Mouse (Mus musculus): ENCODE measurements around the gene Cmtr2. TPM values are rescaled to one million over a fixed set of nuclear protein-coding genes. Genes with fewer than 3 reads are reported as not detected.

Gene Cmtr2
- 1 to 10 TPM; 6.1 to 6.7 TPM for total RNA-seq (2021)
- long read RNA-seq, partial matches to known transcripts: 0 of 1 reads
- long read RNA-seq, other reads (novel, unspliced or antisense): 1 of 1 reads

- no peak for DNase-seq (ENCODE audit: low spot score in 2 of 2)
Observed at GRCm38 (mm10) chr8:110215365-110215764, at the start of gene Cmtr2. TSS of gene Cmtr2 (plus strand) at chr8:110215665.

- DNase-seq (ENCODE audit: low spot score in 2 of 2): no peak
Observed at GRCm38 (mm10) chr8:110166270-110166669, 49.2 kb upstream of the Cmtr2 start.

- peak; percentile 86 to 92 for DNase-seq (ENCODE audit: low spot score in 2 of 2)
Observed at GRCm38 (mm10) chr8:110168046-110168445, 47.4 kb upstream of the Cmtr2 start, which contains the start of gene Calb2. TSS of gene Calb2 (minus strand) at chr8:110168210.

- DNase-seq (ENCODE audit: low spot score in 2 of 2): no peak
Observed at GRCm38 (mm10) chr8:110172161-110172560, 43.3 kb upstream of the Cmtr2 start.

DNA sequence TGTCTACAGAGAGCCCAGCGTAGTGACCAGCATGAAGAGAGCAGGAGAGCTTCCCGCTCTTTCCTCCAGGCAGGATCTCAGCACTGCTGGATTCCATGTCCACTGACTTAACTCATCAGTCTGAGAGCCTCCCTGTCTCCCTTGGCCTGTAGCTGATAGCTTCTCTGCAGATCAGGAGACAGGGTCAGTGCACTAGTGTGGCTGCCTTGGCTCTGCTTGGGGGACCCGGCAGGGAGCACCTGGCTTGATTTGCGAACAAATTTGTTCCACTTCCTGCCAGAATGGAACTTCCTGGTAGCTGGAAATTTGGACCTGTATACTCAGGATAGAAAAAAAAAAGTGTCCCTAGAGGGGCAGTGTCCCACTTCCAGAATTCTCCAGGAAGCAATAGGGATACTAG, 40.6 kb upstream of the Cmtr2 start:
- DNase-seq (ENCODE audit: low spot score in 2 of 2): no peak

DNA sequence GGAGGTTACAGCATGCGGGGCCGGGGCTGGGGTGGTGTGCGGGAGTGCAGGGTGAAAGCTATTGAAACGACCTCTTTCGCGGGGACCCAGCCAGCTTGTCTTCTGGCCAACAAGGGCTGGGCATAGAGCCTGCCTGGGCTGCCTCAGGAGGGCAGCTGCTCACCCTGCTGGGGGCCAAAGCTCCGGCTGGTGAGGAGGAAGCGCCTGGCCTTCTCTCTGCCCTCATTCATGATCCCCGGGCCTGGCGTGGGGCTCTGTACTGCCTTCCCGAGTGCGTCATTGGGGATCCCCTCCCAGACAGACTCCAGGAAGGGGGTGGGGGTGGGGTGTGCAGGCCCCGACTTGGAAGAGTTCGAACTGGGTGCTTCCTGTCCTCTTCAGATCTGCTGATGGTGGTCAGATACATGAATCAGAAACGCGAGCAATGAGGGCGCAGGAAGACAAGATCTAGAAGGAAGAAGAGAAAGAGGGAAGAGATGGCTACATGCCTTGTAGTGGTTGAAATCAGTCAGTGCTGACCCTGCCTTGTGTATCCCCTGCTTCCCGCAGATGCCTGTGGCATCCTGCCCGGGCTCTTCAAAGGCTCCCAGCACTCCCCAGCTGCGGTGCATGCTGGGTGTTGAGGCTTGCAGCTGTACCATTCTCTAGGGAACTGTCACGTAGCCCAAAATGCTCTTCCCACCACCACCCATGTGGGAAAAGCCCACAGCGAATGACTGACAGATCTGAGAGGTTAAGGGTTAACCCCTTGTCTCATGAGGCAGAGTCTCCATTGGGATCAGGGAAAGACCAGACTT, 37.9 kb upstream of the Cmtr2 start:
- peak; percentile 61 to 71 for DNase-seq (ENCODE audit: low spot score in 2 of 2)

DNA sequence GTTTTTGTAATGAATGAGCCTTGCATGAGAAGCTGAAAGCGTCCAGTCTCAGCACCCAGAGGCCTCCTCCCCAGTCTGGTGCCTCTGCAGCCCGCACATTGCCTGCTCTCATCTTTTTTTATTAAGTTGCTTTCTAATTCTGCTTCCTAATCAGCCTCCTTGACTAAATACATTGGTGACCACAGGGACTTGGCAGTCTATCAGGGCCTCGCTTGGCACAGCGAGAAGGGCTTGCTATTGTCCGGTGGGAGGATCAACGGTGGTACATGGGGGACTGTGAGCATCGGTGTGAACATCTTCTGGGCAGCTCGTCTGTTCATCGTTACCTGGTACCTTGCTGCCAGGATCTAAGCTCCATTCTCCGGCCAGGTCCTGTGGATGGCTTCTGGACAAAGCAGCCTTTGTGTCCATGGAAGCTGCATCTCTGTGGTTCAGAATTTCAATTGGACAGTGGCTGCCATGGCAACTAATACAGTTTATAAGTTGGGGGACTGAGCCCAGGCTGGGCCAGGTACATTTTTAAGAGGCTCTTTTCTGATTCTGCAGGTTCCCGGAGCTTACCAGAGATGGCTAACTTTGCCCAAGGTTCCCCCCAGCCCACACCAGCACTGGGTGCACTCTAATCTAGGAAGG, 32.6 kb upstream of the Cmtr2 start:
- DNase-seq (ENCODE audit: low spot score in 2 of 2): peak; percentile 43 to 49

DNA sequence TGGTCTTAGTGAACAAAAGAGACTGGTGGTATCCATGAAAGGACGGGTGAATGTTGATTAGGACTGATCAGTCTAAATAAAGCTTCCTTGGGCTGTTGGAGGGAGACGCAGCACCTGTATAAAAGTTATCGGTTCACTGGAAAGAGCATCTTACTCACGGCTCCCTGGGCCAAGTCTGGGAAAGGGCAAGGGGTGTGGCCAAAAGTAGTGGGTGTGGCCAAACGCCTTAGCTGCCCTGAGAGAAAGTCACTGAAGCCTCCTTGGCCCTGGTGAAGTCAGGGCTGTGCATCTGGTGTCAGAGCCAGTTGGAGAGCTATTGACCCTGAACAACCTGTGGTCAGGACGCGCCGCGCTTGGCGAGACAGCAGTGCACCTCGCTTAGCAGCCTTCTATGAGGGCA, 31.7 kb upstream of the Cmtr2 start:
- no peak for DNase-seq (ENCODE audit: low spot score in 2 of 2)

DNA sequence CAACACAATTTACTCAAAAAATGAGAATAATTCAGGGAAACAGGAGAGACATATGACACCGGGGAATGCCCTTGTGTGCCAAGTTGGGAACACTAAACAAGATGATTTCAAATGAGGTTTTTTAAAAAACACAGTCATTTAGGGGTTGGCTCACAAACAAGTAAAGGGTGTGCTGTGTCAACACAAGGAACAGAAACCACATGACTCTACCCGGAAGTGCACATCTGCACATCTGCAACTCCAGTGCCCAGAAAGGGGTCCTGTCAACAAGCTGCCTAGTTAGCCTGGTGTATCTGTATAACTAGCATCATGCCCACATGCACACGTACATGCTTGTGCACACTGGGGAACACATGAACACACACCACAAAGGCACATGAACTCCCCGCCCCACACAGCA, 29.9 kb upstream of the Cmtr2 start:
- DNase-seq (ENCODE audit: low spot score in 2 of 2): no peak

DNA sequence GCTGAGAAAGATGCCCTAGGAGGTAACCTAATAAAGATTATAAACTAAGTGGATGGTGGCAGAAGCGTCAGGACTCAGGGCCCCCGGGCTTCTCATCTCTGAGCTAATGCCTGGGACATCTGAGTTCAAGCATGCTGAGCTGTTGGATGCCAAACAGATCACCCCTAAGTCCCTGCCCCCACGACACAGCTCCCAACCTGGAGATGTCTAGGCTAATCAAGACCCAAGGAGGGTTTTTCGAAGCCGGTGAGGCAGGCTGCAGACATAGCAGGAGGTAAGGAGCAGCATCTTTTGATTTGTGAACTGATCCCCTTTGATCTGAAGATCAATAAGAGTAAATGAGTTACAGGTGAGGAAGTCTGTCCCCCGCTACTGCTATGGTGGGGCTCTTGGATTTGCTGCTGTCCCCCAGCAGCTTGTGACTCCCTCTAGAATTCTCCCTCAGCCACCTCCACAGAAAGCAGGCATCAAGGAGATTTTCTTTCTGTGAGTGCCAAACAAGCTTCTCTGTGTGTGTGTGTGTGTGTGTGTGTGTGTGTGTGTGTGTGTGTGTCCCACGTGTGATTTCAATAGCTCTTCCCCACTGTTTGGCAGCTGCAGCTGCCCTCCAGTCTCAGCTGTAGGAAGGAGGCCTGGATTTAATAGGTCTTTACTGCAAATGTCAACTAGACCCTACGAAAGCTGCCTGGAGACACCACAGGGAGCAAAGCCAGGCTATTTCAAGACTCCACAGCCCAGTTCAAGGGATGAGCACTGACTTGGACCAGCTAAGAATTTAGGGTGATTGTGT, 26.3 kb upstream of the Cmtr2 start:
- no peak for DNase-seq (ENCODE audit: low spot score in 2 of 2)

DNA sequence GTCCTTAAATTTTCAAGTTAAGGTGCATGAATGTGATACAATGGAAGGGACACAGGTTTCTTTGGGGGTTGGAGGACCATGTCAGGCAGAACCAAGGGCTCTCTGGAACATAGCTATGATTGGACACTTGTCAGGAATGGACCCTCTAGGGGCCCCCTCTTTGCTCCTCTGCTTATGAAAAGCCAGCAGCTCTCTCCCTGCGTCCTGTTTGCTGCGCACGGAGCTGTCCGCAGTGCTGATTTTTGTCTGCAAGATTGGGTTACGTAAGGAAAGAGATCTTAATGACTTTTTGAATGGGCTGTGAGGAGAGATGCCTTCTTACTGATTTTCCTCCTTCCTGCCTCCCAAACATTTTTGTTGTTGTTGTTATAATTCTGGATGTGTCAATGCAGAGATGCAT, 18.8 kb upstream of the Cmtr2 start:
- DNase-seq (ENCODE audit: low spot score in 2 of 2): no peak

DNA sequence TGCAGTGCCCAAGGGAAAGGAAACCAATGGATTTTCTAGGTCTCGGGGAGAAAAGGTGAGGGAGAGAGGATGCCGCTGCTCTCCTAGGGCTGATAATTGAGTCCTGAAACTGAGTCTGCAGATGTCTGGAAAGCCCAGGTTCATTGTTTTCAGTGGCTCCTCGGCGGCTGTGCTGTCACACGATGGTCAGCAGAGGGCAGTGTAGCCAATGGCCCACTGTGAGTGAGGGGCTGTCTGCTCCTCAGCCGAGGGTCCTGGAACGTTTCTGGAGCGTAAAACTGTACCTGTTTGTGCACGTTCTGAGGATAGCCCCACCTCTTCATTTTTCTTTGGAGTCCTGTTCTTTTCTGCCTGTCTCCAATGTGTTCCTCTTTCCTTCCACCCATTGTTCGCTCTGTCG, 13.7 kb upstream of the Cmtr2 start:
- DNase-seq (ENCODE audit: low spot score in 2 of 2): peak; percentile 40 to 54

GRCm38 (mm10) chr8:110216253-110216652, 788 bp downstream of the Cmtr2 start:
- DNase-seq (ENCODE audit: low spot score in 2 of 2): no peak

- DNase-seq (ENCODE audit: low spot score in 2 of 2): peak in 1 of 2 experiments; percentile 9
Observed at GRCm38 (mm10) chr8:110217198-110217597, 1.7 kb downstream of the Cmtr2 start.

DNA sequence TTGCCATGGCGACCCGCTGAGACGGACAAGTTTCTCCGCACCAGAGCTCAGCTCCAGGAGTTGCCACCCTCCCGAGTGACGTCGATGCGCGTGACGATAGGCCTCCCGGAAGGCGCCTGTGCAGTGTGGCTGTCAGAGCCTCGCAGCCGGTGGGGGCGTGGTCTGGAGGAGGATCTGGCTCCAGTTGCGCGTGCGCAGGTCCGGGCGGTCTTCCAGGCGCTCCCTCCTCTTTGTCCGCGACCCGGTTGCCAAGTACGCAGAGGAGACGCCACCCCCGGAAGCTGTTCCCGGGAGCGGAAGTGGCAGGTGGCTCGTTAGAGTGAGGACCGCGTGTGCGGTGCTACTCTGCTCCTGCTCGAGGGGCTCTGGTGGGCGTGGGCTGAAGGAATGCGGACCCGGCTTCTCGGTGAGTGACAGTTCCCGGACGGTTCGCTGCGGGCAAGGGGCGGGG, 2.2 kb downstream of the Cmtr2 start:
- peak; percentile 100 for DNase-seq (ENCODE audit: low spot score in 2 of 2)

- DNase-seq (ENCODE audit: low spot score in 2 of 2): no peak
Observed at GRCm38 (mm10) chr8:110218511-110218910, 3.0 kb downstream of the Cmtr2 start.

DNA sequence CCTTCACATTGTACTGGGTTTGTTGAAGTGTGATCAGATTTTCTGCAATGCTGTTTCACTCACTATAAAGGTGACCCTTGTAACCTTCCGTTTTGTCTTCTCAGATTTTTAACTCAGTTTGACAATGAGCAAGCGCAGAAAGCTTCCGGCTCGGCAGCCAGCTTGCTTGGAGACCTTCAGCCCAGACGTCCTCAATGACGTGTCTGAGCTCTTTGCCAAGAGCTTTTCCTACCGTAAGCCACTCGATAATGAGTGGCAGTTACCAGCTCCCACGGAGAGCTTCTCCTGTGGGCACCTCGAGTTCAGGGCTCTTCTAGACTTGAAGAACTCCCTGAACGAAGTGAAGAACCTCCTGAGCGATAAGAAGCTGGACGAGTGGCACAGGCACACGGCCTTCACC, 5.5 kb downstream of the Cmtr2 start:
- no peak for DNase-seq (ENCODE audit: low spot score in 2 of 2)

- DNase-seq (ENCODE audit: low spot score in 2 of 2): no peak
Observed at GRCm38 (mm10) chr8:110230803-110231202, 15.3 kb downstream of the Cmtr2 start.

GRCm38 (mm10) chr8:110242278-110243177, 27.1 kb downstream of the Cmtr2 start:
- no peak for DNase-seq (ENCODE audit: low spot score in 2 of 2)

GRCm38 (mm10) chr8:110244566-110244965, 29.1 kb downstream of the Cmtr2 start:
- no peak for DNase-seq (ENCODE audit: low spot score in 2 of 2)

GRCm38 (mm10) chr8:110247238-110247637, 31.8 kb downstream of the Cmtr2 start:
- DNase-seq (ENCODE audit: low spot score in 2 of 2): no peak

All from layer of hippocampus, postnatal 10 days (tissue).